Comparison of ENCODE assay signal across 24 mouse cellular contexts in genomic region chr1:73160199-73160598, GRCm38 (mm10).
"Had no signal": no experiment of that assay in that cellular context is flagged by ENCODE, and none has a peak within 500 bp of the region (broad histone marks: within the 10 kb centered on the region; RNA-seq: fewer than 3 reads in every experiment).

No protein-coding gene starts in this region.

- H3K27ac ChIP-seq: gastrocnemius, adult 2 months; heart, embryonic 10.5 days; hindbrain, embryonic 10.5 days; hindbrain, embryonic 13.5 days; hindbrain, embryonic 15.5 days; hindbrain, postnatal 0 days; kidney, embryonic 15.5 days; kidney, postnatal 0 days; limb, embryonic 13.5 days; limb, embryonic 15.5 days had no signal

- H3K27me3 ChIP-seq: heart, embryonic 12.5 days; hindbrain, embryonic 13.5 days; hindbrain, embryonic 15.5 days; kidney, embryonic 15.5 days; limb, embryonic 13.5 days; limb, embryonic 15.5 days had no signal

- H3K4me2 ChIP-seq: heart, embryonic 12.5 days; hindbrain, embryonic 13.5 days; hindbrain, embryonic 15.5 days; kidney, embryonic 15.5 days; limb, embryonic 13.5 days; limb, embryonic 15.5 days had no signal

- H3K4me1 ChIP-seq: heart, embryonic 10.5 days; heart, embryonic 12.5 days; hindbrain, embryonic 10.5 days; hindbrain, embryonic 13.5 days; hindbrain, embryonic 15.5 days; kidney, embryonic 15.5 days; limb, embryonic 15.5 days had no signal

- H3K4me3 ChIP-seq: gastrocnemius, adult 2 months; heart, embryonic 10.5 days; heart, embryonic 12.5 days; hindbrain, embryonic 10.5 days; hindbrain, embryonic 13.5 days; hindbrain, embryonic 15.5 days; kidney, embryonic 15.5 days; limb, embryonic 13.5 days; limb, embryonic 15.5 days had no signal

- ATAC-seq: hindbrain, postnatal 0 days had no signal

- DNase-seq: gastrocnemius, adult 2 months; gastrocnemius, postnatal 10 days; gastrocnemius, postnatal 25 days; heart, adult 18-20 months; heart, postnatal 10 days; heart, postnatal 4 days; kidney, adult 11 months; kidney, adult 2 months; kidney, adult 9 months; kidney, postnatal 14 days; kidney, postnatal 36 days; layer of hippocampus, adult 9-11 months; layer of hippocampus, postnatal 36 days; left cerebral cortex, postnatal 4 days had no signal

- H3K9me3 ChIP-seq: heart, embryonic 10.5 days; heart, embryonic 12.5 days; hindbrain, embryonic 10.5 days; hindbrain, embryonic 13.5 days; hindbrain, embryonic 15.5 days; kidney, embryonic 15.5 days; limb, embryonic 13.5 days; limb, embryonic 15.5 days had no signal

- H3K9ac ChIP-seq: heart, embryonic 12.5 days; hindbrain, embryonic 13.5 days; hindbrain, embryonic 15.5 days; kidney, embryonic 15.5 days; limb, embryonic 13.5 days; limb, embryonic 15.5 days had no signal

- H3K36me3 ChIP-seq: heart, embryonic 10.5 days; heart, embryonic 12.5 days; hindbrain, embryonic 10.5 days; hindbrain, embryonic 13.5 days; hindbrain, embryonic 15.5 days; kidney, embryonic 15.5 days; limb, embryonic 13.5 days; limb, embryonic 15.5 days had no signal
